Comparison of ENCODE assay signal across 12 mouse cellular contexts in genomic region chr1:74687131-74687530, GRCm38 (mm10).
"Had no signal": no experiment of that assay in that cellular context is flagged by ENCODE, and none has a peak within 500 bp of the region (broad histone marks: within the 10 kb centered on the region; RNA-seq: fewer than 3 reads in every experiment).

No protein-coding gene starts in this region.

- DNase-seq: left cerebral cortex, postnatal 4 days; liver; liver, embryonic 13.5 days; liver, postnatal 0 days; lung, adult 18-20 months; lung, adult 2 months; lung, embryonic 14.5 days; lung, postnatal 10 days; lung, postnatal 14 days; lung, postnatal 36 days; lung, postnatal 4 days; midbrain, embryonic 14.5 days had no signal
